Mouse (Mus musculus) layer of hippocampus, adult 9-11 months (tissue): Measurements from ENCODE around the gene Dph2.

Experiments used
- DNase-seq: peaks from one replicate; pipeline ENCODE4 v3.0.0; 2022

Dph2 gene

DNA sequence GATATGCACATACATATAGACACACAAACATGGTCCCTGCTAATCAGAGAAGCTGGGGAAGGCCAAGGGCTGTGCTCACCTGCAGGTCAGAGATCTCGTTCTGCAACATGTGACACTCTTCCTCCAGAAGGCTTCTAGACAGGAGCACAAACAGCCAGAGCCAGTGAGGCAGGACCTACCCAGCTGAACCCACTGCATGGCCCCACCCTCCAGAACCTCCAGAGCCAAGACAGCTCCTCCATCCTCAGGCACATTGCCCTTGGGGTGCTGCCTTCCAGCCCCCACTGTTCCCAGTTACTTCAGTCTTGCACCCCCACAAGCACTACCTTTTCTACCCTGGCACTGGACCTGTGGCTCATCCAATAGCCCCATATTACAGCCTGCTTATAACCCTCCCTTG is 21.4 kb downstream of the Dph2 start:
- DNase-seq: no peak

DNA sequence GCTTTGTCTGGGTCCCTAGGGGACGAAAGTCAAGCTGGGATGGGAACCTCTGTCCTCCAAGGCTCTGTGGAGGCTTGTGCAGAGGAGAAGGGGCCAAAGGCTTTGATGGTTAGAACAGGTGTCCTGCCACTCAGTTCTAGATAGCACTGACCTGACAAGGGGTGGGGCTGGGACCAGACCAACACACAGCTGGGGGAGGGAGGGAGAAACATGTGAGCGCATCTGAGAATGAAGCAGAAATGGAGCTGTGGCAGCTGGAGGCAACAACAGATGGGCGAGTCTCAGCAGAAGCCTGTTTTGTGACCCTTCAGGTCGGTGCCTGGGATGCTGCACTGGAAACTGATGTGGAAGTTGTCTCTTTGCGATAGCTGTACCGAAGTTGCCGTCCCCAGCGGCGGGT is 22.5 kb downstream of the Dph2 start:
- no peak for DNase-seq

DNA sequence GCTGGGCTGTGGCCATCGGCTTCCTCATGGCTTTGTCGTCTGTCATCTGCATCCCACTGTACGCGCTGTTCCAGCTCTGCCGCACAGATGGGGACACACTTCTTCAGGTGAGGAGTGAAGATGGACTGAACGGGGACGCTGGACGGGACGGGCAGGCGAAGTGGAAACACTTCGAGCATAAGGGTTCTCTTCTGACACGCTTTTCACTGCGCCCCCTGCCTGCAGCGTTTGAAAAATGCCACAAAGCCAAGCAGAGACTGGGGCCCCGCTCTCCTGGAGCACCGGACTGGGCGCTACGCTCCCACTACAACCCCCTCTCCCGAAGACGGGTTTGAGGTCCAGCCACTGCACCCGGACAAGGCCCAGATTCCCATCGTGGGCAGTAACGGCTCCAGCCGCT is 24.0 kb downstream of the Dph2 start:
- no peak for DNase-seq

DNA sequence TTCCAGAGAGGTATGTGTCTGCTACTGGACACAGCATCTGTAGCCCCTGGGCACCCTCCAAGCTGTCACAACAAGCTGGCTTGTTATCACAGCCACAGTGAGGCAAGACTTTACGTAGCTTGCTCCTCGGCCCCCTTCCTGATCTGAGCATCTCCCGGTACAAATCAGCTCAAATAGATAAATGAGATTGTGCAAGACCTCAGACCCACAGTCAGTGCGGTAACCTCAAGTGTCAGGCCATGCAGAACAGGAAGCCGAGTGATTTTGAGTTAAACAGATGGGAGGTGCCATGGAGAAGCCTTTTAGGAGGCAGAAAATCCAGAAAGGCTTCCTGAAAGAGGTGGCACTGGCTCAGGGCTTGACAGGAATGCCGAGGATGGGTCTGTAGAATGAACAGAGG is 24.8 kb downstream of the Dph2 start:
- no peak for DNase-seq

DNA sequence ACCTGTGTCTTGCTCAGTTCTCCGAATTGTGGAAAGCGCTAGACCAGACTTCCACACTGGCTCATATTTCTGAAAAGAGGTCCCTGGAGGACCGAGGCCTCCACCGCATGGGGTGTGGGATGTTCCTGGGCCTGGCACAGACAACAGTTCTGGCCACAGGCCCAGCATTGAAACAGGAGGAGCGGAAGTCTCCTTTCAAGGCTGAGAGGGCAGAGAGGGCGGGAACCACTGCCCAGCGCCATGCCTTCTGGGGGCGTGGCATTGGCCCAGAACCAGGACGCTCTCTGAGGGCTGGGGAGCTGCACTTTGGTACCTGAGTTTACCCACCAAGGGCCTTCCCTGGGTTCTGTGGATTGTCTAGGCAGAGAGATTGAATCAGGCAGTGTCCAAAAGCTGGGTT is 25.7 kb downstream of the Dph2 start:
- DNase-seq: no peak

- DNase-seq: peak; percentile 86
Measured at GRCm38 (mm10) chr4:117862823-117863222, 29.0 kb downstream of the Dph2 start.

- DNase-seq: no peak
Measured at GRCm38 (mm10) chr4:117860570-117860969, 31.3 kb downstream of the Dph2 start.

- DNase-seq: peak; percentile 79
Measured at GRCm38 (mm10) chr4:117858794-117859193, 33.0 kb downstream of the Dph2 start.

DNA sequence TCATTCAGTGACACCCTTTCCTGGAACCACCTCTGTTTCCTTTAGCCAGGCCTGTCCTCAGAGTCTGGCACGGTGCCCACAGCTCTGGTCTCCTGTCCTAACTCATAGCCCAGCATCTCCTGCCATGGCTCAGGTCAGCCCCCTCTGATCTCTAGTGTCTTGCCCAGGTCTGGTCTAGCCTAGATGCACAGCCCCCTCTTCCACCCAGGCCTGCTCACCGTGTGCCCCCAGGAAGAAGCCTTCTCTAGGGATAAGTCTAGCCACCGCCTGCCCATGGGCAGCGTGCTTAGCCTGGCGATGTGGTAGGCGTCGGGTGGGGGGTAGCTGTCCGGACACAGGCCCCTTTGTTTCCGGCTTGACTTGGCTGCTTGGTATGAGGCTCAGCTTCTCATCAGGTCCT is 36.7 kb downstream of the Dph2 start:
- peak; percentile 72 for DNase-seq

DNA sequence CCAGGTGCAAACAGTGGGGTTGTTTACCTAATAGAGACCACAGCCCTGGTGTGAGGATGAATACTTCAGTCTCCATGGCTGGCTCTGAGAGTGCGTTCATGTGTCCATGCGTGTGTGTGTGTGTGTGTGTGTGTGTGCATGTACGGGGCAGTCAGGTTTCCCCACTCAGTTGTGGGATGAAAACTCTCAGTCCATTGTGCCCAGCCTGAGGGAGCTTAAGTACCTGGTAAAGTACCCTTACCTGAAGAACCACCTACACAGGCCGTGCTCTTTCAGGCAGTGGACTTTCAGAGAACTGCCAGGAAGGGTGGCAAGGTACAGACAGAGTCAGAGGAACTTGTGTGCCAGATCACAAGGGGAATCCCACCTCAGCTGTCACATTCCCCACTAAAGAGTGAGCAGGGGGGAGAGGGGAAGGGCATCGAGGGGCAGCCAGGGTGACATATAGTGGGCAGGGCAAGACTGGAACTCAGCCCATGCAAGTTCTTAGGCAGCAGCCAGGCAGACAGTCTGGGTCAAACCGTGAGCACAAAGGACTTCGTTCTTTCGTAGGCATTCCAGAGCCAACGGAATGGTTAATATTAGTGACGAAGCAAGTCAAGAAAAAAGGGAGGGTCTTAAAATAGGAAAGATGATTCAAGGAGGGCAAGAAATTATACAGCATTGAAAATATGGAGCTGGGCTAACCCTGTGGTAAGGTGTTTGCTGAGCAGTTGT is 39.5 kb downstream of the Dph2 start:
- DNase-seq: no peak

GRCm38 (mm10) chr4:117850871-117851270 is 41.0 kb downstream of the Dph2 start:
- no peak for DNase-seq

GRCm38 (mm10) chr4:117850176-117850575 is 41.7 kb downstream of the Dph2 start:
- no peak for DNase-seq

DNA sequence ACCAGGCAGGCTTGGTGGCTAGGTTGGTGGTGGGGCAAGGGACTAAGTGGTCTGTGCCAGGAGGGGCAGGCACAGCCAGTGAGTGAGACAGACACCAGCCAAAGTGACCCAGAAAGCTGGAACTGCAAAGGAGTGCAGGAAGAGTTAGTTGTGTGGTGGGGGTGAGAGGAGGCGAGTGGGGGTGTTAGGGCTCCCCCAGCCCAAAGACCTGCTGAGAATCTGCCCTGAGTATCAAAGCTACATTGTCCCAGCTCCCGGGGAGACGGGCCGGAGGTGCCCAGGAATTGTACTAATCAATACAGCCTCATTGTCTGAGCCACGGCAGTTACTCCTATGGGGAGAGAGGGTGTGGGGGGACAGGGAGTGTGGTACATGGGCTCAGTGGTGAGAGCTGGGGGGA is 42.3 kb downstream of the Dph2 start:
- no peak for DNase-seq

DNA sequence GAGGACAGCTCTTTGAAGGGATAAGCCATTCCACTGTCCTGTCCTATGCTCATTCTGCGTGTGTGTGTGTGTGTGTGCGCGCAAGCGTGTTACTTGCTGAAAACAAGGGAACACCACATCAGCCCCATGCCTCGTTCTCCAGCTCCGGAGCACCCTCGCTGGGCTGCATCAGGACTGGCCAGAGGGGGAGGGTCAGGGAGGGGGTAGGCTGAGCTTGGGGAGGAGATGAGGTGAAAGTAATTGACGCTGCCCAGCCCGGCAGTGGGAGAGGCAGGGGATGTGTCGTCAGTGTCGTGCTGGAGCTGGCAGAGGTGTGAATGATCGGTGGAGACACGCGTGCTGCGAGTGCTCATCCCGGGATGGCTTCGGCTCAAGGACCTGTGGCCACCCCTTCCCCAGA is 42.8 kb downstream of the Dph2 start:
- no peak for DNase-seq

GRCm38 (mm10) chr4:117847011-117847410 is 44.8 kb downstream of the Dph2 start:
- DNase-seq: peak; percentile 55

GRCm38 (mm10) chr4:117846261-117846660 is 45.6 kb downstream of the Dph2 start:
- DNase-seq: no peak

DNA sequence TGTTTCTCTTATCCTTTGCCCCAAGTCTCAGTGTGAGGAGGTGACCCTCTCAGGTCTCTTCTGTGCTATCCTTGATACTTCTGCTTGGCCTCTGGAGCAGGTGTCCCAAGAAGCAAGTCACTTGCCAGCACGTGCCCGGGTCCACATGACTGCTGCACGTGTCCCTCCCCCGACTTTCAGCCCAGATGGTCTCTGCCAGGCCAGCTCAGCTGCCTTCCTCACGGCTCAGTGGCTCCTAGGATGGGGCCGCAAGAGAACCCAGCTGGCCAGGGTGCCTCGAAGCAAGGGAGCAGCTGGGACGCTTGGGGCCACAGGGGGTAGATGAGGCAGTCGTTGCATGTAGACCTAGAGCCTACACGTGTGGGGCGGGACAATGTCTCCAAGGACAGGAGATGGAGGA is 46.5 kb downstream of the Dph2 start:
- DNase-seq: no peak

- DNase-seq: no peak
Measured at GRCm38 (mm10) chr4:117844467-117844866, 47.4 kb downstream of the Dph2 start.

GRCm38 (mm10) chr4:117843101-117843500 is 48.7 kb downstream of the Dph2 start:
- no peak for DNase-seq

GRCm38 (mm10) chr4:117841566-117841965 is 50.3 kb downstream of the Dph2 start:
- no peak for DNase-seq

- no peak for DNase-seq
Measured at GRCm38 (mm10) chr4:117840821-117841220, 51.0 kb downstream of the Dph2 start.

GRCm38 (mm10) chr4:117839366-117839765 is 52.5 kb downstream of the Dph2 start:
- no peak for DNase-seq
